In the genomic region with DNA sequence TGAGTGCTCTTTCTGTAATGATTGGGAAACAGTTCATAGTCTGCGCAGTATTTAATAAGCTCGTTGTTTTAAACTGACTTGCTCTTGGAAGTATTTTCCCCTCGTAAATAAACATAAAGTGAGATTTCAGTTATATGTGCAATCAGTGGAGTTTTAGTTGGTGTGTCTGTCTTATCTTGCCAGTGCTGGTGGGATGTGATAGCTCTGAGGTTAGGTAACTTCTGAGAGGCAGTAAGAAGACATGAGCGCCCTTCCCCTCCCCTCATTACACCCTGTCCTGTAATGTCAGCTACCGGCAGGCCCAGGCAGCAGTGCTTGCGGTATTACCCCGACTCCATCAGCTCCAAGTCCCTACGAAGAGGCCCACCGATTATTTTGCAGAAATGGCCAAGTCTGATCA, we compare ENCODE assay signal across 9 mouse cellular contexts. TPM values are rescaled to one million over a fixed set of nuclear protein-coding genes. Genes with fewer than 3 reads are reported as not detected.
A peak's percentile ranks its signal among the peaks of the same experiment; 100 is the strongest.
DNase-seq lines count a peak whose midpoint lies in the region; ATAC-seq and TF ChIP-seq lines count a peak whose summit lies in the region.
"Had no signal": no experiment of that assay in that cellular context is flagged by ENCODE, and none has a peak within 500 bp of the region (broad histone marks: within the 10 kb centered on the region; RNA-seq: fewer than 3 reads in every experiment).

No protein-coding gene starts in this region.

- no peak for DNase-seq in left cerebral cortex, adult 2 months (ENCODE audit: extremely low spot score in 1 of 2, low spot score in 2 of 2)
- no peak for DNase-seq in left cerebral cortex, postnatal 10 days (ENCODE audit: extremely low spot score in 1 of 2, low spot score in 2 of 2)
- no peak for DNase-seq in embryo, embryonic 10 days (ENCODE audit: low spot score)
- no peak for DNase-seq in lung, postnatal 25 days (ENCODE audit: low spot score)
- no peak for DNase-seq in cerebellum, postnatal 10 days
- DNase-seq: gastrocnemius, postnatal 10 days had no signal

- peaks cover 39% of the 10 kb centered on the region for H3K36me3 ChIP-seq in embryonic facial prominence, embryonic 15.5 days
- H3K36me3 ChIP-seq in limb, embryonic 12.5 days: peaks cover 42% of the 10 kb centered on the region
- peaks cover 39% of the 10 kb centered on the region for H3K36me3 ChIP-seq in neural tube, embryonic 12.5 days

- 84% methylated on average over 9 of the region's 9 CpGs for WGBS in embryonic facial prominence, embryonic 15.5 days
- WGBS in limb, embryonic 12.5 days: 83% methylated on average over 9 of the region's 9 CpGs
- 92% methylated on average over 9 of the region's 9 CpGs for WGBS in neural tube, embryonic 12.5 days

- H3K27ac ChIP-seq in left cerebral cortex, adult 2 months: no peak overlapping the region
- no peak overlapping the region for H3K27ac ChIP-seq in embryonic facial prominence, embryonic 15.5 days (replicated peaks)
- H3K27ac ChIP-seq in limb, embryonic 12.5 days: no peak overlapping the region
- no peak overlapping the region for H3K27ac ChIP-seq in neural tube, embryonic 12.5 days

- no peaks in the 10 kb centered on the region for H3K27me3 ChIP-seq in embryonic facial prominence, embryonic 15.5 days
- no peaks in the 10 kb centered on the region for H3K27me3 ChIP-seq in limb, embryonic 12.5 days
- H3K27me3 ChIP-seq in neural tube, embryonic 12.5 days (replicated peaks): no peaks in the 10 kb centered on the region

- H3K4me1 ChIP-seq in embryonic facial prominence, embryonic 15.5 days: peaks cover 10% of the 10 kb centered on the region
- H3K4me1 ChIP-seq in limb, embryonic 12.5 days (replicated peaks): peaks cover 9% of the 10 kb centered on the region
- peaks cover 12% of the 10 kb centered on the region for H3K4me1 ChIP-seq in neural tube, embryonic 12.5 days

- H3K4me3 ChIP-seq in left cerebral cortex, adult 2 months: peak overlapping the region; percentile 54
- peak overlapping the region; percentile 77 for H3K4me3 ChIP-seq in embryonic facial prominence, embryonic 15.5 days (replicated peaks)
- peak overlapping the region; percentile 84 for H3K4me3 ChIP-seq in limb, embryonic 12.5 days (replicated peaks)
- peak overlapping the region; percentile 64; the same call in 1 of the 2 replicates for H3K4me3 ChIP-seq in neural tube, embryonic 12.5 days

- ATAC-seq in embryonic facial prominence, embryonic 15.5 days (ENCODE audit: insufficient number of reproducible peaks, low FRiP score, low TSS enrichment, low read depth): no peak
- no peak for ATAC-seq in limb, embryonic 12.5 days (ENCODE audit: insufficient number of reproducible peaks, insufficient read depth, low FRiP score, low TSS enrichment, low read depth)
- no peak for ATAC-seq in neural tube, embryonic 12.5 days (ENCODE audit: low FRiP score, low read depth)

- H3K9me3 ChIP-seq in embryonic facial prominence, embryonic 15.5 days (replicated peaks): 0 out of 2 replicates have a peak, but pooled peaks cover 6% of the 10 kb centered on the region
- H3K9me3 ChIP-seq in limb, embryonic 12.5 days: 0 out of 2 replicates have a peak, but pooled peaks cover 7% of the 10 kb centered on the region
- H3K9me3 ChIP-seq in neural tube, embryonic 12.5 days: no peaks in the 10 kb centered on the region

- peak overlapping the region; percentile 85 for H3K4me2 ChIP-seq in embryonic facial prominence, embryonic 15.5 days (replicated peaks)
- peak overlapping the region; percentile 97 for H3K4me2 ChIP-seq in limb, embryonic 12.5 days
- peak overlapping the region; percentile 94 for H3K4me2 ChIP-seq in neural tube, embryonic 12.5 days (replicated peaks)

- TF ChIP-seq CTCF in left cerebral cortex, adult 2 months (IDR thresholded peaks at IDR 0.05): no peak

- intact Hi-C loops in left cerebral cortex, adult 2 months (cut with DNase I): loop anchor here (5.0 to 10.0 kb wide), 2 partner anchors 214 to 553 kb away; partner anchors contain the start of genes Med8, Szt2 and Zfp691
- intact Hi-C loops in left cerebral cortex, postnatal 10 days (cut with DNase I): no loop called here

- 0 out of 2 replicates have a peak overlapping the region, but pooled peaks have one; percentile 60 for H3K9ac ChIP-seq in embryonic facial prominence, embryonic 15.5 days
- peak overlapping the region; percentile 63 for H3K9ac ChIP-seq in limb, embryonic 12.5 days (replicated peaks)
- peak overlapping the region; percentile 64 for H3K9ac ChIP-seq in neural tube, embryonic 12.5 days

RNA-seq across cellular contexts. Expression of gene Ebna1bp2, which starts 1.2 kb away (rescaled TPM):
- 10 to 100 TPM; 52.7 to 61.4 TPM for total RNA-seq in left cerebral cortex, adult 2 months (2021)
- total RNA-seq in left cerebral cortex, postnatal 10 days (2021): 10 to 100 TPM; 48.3 to 54.4 TPM
- 120 and 128 TPM in 2 replicates for polyA plus RNA-seq in embryonic facial prominence, embryonic 15.5 days (2015; fragmentation: Nextera tagmentation; extraction: Ambion mirVana)
- polyA plus RNA-seq in limb, embryonic 12.5 days (2016; fragmentation: Nextera tagmentation; extraction: Ambion mirVana): 158 and 159 TPM in 2 replicates
- 151 and 158 TPM in 2 replicates for polyA plus RNA-seq in neural tube, embryonic 12.5 days (2016; fragmentation: Nextera tagmentation; extraction: Ambion mirVana)

RNA-seq across cellular contexts. Expression of gene Cfap57, which starts 1.2 kb away (rescaled TPM):
- under 1 TPM; 0.72 to 0.82 TPM for total RNA-seq in left cerebral cortex, adult 2 months (2021)
- 1 to 10 TPM in 1 of 2 experiments, under 1 TPM in 1; 0.90 to 1.1 TPM for total RNA-seq in left cerebral cortex, postnatal 10 days (2021)
- 2.3 and 3.3 TPM in 2 replicates for polyA plus RNA-seq in embryonic facial prominence, embryonic 15.5 days (2015; fragmentation: Nextera tagmentation; extraction: Ambion mirVana)
- polyA plus RNA-seq in limb, embryonic 12.5 days (2016; fragmentation: Nextera tagmentation; extraction: Ambion mirVana): 0.23 and 0.45 TPM in 2 replicates
- polyA plus RNA-seq in neural tube, embryonic 12.5 days (2016; fragmentation: Nextera tagmentation; extraction: Ambion mirVana): 1.2 and 1.3 TPM in 2 replicates
- total RNA-seq: gastrocnemius, postnatal 10 days had no signal

RNA-seq across cellular contexts. Expression of gene Olfr62, which starts 37.0 kb away (rescaled TPM):
- not detected for total RNA-seq in left cerebral cortex, adult 2 months (2021)
- total RNA-seq in left cerebral cortex, postnatal 10 days (2021): not detected
- polyA plus RNA-seq in embryonic facial prominence, embryonic 15.5 days (2015; fragmentation: Nextera tagmentation; extraction: Ambion mirVana): 0.17 and 0.18 TPM in 2 replicates
- polyA plus RNA-seq in limb, embryonic 12.5 days (2016; fragmentation: Nextera tagmentation; extraction: Ambion mirVana): not detected in 2 replicates
- polyA plus RNA-seq in neural tube, embryonic 12.5 days (2016; fragmentation: Nextera tagmentation; extraction: Ambion mirVana): not detected in 2 replicates
- total RNA-seq: gastrocnemius, postnatal 10 days had no signal
